Mouse (Mus musculus): ENCODE data around the gene Olfr48. TPM values are rescaled to one million over a fixed set of nuclear protein-coding genes. Genes with fewer than 3 reads are reported as not detected.

Olfr48 gene
- polyA plus RNA-seq, 1 experiment from 2014 or later = not detected

Other genes starting within 250 kb of the Olfr48 start
- not detected in 2 replicates for gene Olfr1247, start 234.1 kb downstream of the Olfr48 start, polyA plus RNA-seq (2014; fragmentation: Nextera tagmentation; extraction: Ambion mirVana)
- gene Olfr1248, start 230.0 kb downstream of the Olfr48 start, polyA plus RNA-seq (2014; fragmentation: Nextera tagmentation; extraction: Ambion mirVana) = not detected in 2 replicates
- not detected in 2 replicates for gene Olfr1249, start 213.2 kb downstream of the Olfr48 start, polyA plus RNA-seq (2014; fragmentation: Nextera tagmentation; extraction: Ambion mirVana)
- gene Olfr1250, start 186.7 kb downstream of the Olfr48 start, polyA plus RNA-seq (2014; fragmentation: Nextera tagmentation; extraction: Ambion mirVana) = not detected in 2 replicates
- not detected in 2 replicates for gene Olfr1251, start 176.3 kb downstream of the Olfr48 start, polyA plus RNA-seq (2014; fragmentation: Nextera tagmentation; extraction: Ambion mirVana)
- not detected in 2 replicates for gene Olfr1252, start 123.2 kb downstream of the Olfr48 start, polyA plus RNA-seq (2014; fragmentation: Nextera tagmentation; extraction: Ambion mirVana)
- gene Olfr1253, start 91.1 kb downstream of the Olfr48 start, polyA plus RNA-seq (2014; fragmentation: Nextera tagmentation; extraction: Ambion mirVana) = not detected in 2 replicates
- not detected in 2 replicates for gene Olfr1254, start 54.6 kb downstream of the Olfr48 start, polyA plus RNA-seq (2014; fragmentation: Nextera tagmentation; extraction: Ambion mirVana)
- not detected in 2 replicates for gene Olfr1255, start 36.2 kb downstream of the Olfr48 start, polyA plus RNA-seq (2014; fragmentation: Nextera tagmentation; extraction: Ambion mirVana)
- gene Olfr1256, start 6.7 kb downstream of the Olfr48 start, polyA plus RNA-seq (2014; fragmentation: Nextera tagmentation; extraction: Ambion mirVana) = not detected in 2 replicates
- gene Olfr1257, start 30.2 kb upstream of the Olfr48 start, polyA plus RNA-seq (2014; fragmentation: Nextera tagmentation; extraction: Ambion mirVana) = not detected in 2 replicates
- gene Olfr1258, start 79.1 kb upstream of the Olfr48 start, polyA plus RNA-seq (2014; fragmentation: Nextera tagmentation; extraction: Ambion mirVana) = not detected in 2 replicates
- not detected in 2 replicates for gene Olfr1259, start 100.5 kb upstream of the Olfr48 start, polyA plus RNA-seq (2014; fragmentation: Nextera tagmentation; extraction: Ambion mirVana)
- gene Olfr1260, start 126.1 kb upstream of the Olfr48 start, polyA plus RNA-seq (2014; fragmentation: Nextera tagmentation; extraction: Ambion mirVana) = not detected in 2 replicates
- not detected in 2 replicates for gene Olfr1261, start 143.0 kb upstream of the Olfr48 start, polyA plus RNA-seq (2014; fragmentation: Nextera tagmentation; extraction: Ambion mirVana)
- not detected in 2 replicates for gene Olfr1262, start 151.9 kb upstream of the Olfr48 start, polyA plus RNA-seq (2014; fragmentation: Nextera tagmentation; extraction: Ambion mirVana)
- not detected in 2 replicates for gene Olfr1263, start 163.9 kb upstream of the Olfr48 start, polyA plus RNA-seq (2014; fragmentation: Nextera tagmentation; extraction: Ambion mirVana)
- not detected in 2 replicates for gene Olfr1264, start 177.4 kb upstream of the Olfr48 start, polyA plus RNA-seq (2014; fragmentation: Nextera tagmentation; extraction: Ambion mirVana)
- gene Olfr1265, start 187.1 kb upstream of the Olfr48 start, polyA plus RNA-seq (2014; fragmentation: Nextera tagmentation; extraction: Ambion mirVana) = not detected in 2 replicates
- gene Olfr140, start 215.4 kb upstream of the Olfr48 start, polyA plus RNA-seq (2014; fragmentation: Nextera tagmentation; extraction: Ambion mirVana) = not detected in 2 replicates

Data from kidney, embryonic 14.5 days (tissue).